Mouse (Mus musculus) CH12.LX (cell line): ENCODE data around the gene Iqch. TPM values are rescaled to one million over a fixed set of nuclear protein-coding genes. Genes with fewer than 3 reads are reported as not detected.

Experiments used
- DNase-seq: peaks from one replicate; pipeline ENCODE4 v3.0.0-alpha.2; 2013; ENCODE audit errors: extremely low read depth
- H3K27ac ChIP-seq: 2 replicates; pipeline ENCODE4 v1.5.1; 2012; ENCODE audit warnings: low read depth, mild to moderate bottlenecking, control low read depth, moderate library complexity; ENCODE audit not compliant: insufficient read depth
- H3K27me3 ChIP-seq: replicated peaks from 2 replicates; pipeline ENCODE3; 2012; ENCODE audit warnings: inconsistent platforms
- H3K36me3 ChIP-seq, 2 experiments: replicated peaks in 1 of 2; 2 replicates each; pipeline versions ENCODE3 to v1.6.1; 2012; ENCODE audit warnings: inconsistent platforms in 1 of 2, low read length in 1 of 2, mild to moderate bottlenecking in 1 of 2, mixed read lengths in 1 of 2, moderate library complexity in 1 of 2; ENCODE audit not compliant: control insufficient read depth in 1 of 2, insufficient read depth in 1 of 2
- H3K4me1 ChIP-seq, 2 experiments: 2 replicates each; pipeline ENCODE4 v1.6.1; 2012; ENCODE audit warnings: inconsistent platforms in 1 of 2, moderate library complexity in 1 of 2; ENCODE audit not compliant: insufficient read depth in 2 of 2, control insufficient read depth in 1 of 2
- H3K4me2 ChIP-seq: 2 replicates; pipeline ENCODE4 v1.6.1; 2012; ENCODE audit warnings: low read depth, mild to moderate bottlenecking, control low read depth; ENCODE audit not compliant: poor library complexity, insufficient read depth, severe bottlenecking
- H3K4me3 ChIP-seq, 3 experiments: fragments of 150-350 bp in 1 of 3; sonication (generic) in 1 of 3; replicated peaks in 1 of 3; 2 replicates each; pipeline versions ENCODE3 to v1.5.1; 2011 to 2012; ENCODE audit warnings: low read depth in 2 of 3, low read length in 2 of 3, mild to moderate bottlenecking in 2 of 3, moderate library complexity in 2 of 3, control low read depth in 1 of 3, improper control_type of control experiment in 1 of 3, inconsistent platforms in 1 of 3, mixed read lengths in 1 of 3; ENCODE audit not compliant: poor library complexity in 1 of 3
- H3K79me2 ChIP-seq: replicated peaks from 2 replicates; pipeline ENCODE4 v1.6.1; 2012; ENCODE audit warnings: mild to moderate bottlenecking, moderate library complexity; ENCODE audit not compliant: control insufficient read depth, poor library complexity, insufficient read depth, severe bottlenecking; ENCODE audit errors: extremely low read depth
- H3K9ac ChIP-seq: 2 replicates; pipeline ENCODE4 v1.6.1; 2012; ENCODE audit warnings: low read depth, mild to moderate bottlenecking, control low read depth, moderate library complexity; ENCODE audit not compliant: insufficient read depth
- H3K9me3 ChIP-seq: replicated peaks from 2 replicates; pipeline ENCODE3; 2012; ENCODE audit warnings: low read length, inconsistent platforms, mixed read lengths
- CHD1 ChIP-seq: IDR thresholded peaks from 2 replicates; pipeline ENCODE4 v1.6.1; 2012; ENCODE audit warnings: low read depth, low read length, improper control_type of control experiment, inconsistent platforms
- CHD2 ChIP-seq: IDR thresholded peaks from 2 replicates; pipeline ENCODE4 v1.6.1; 2011; ENCODE audit warnings: low read length, improper control_type of control experiment
- CTCF ChIP-seq, 2 experiments: IDR thresholded peaks in 1 of 2; conservative IDR thresholded peaks in 1 of 2; 2 replicates each; pipeline ENCODE4 v1.5.1; 2011 to 2012; ENCODE audit warnings: low read depth in 2 of 2, low read length in 2 of 2, improper control_type of control experiment in 1 of 2, inconsistent platforms in 1 of 2, mild to moderate bottlenecking in 1 of 2, moderate library complexity in 1 of 2
- ELF1 ChIP-seq: IDR thresholded peaks from 2 replicates; pipeline ENCODE4 v1.6.1; 2014; ENCODE audit warnings: low read depth, mild to moderate bottlenecking, inconsistent platforms, low read length, improper control_type of control experiment
- ETS1 ChIP-seq: conservative IDR thresholded peaks from 2 replicates; pipeline ENCODE4 v1.6.1; 2012; ENCODE audit warnings: low read depth, mild to moderate bottlenecking, inconsistent platforms, low read length, improper control_type of control experiment, moderate library complexity
- GABPA ChIP-seq: IDR thresholded peaks from 2 replicates; pipeline ENCODE4 v1.6.1; 2012; ENCODE audit warnings: low read depth, low read length, improper control_type of control experiment, inconsistent platforms; ENCODE audit not compliant: insufficient replicate concordance
- JUN ChIP-seq: IDR thresholded peaks from 2 replicates; pipeline ENCODE4 v1.6.1; 2011; ENCODE audit warnings: low read depth, mild to moderate bottlenecking, low read length, improper control_type of control experiment, moderate library complexity; ENCODE audit not compliant: insufficient read depth
- JUND ChIP-seq: conservative IDR thresholded peaks from 2 replicates; pipeline ENCODE4 v1.6.1; 2011; ENCODE audit warnings: low read depth, low read length, improper control_type of control experiment
- KAT2A ChIP-seq: IDR thresholded peaks from 2 replicates; pipeline ENCODE4 v1.6.1; 2012; ENCODE audit warnings: low read length, improper control_type of control experiment, inconsistent platforms; ENCODE audit not compliant: insufficient replicate concordance
- MAFK ChIP-seq: IDR thresholded peaks from 2 replicates; pipeline ENCODE4 v1.6.1; 2011; ENCODE audit warnings: low read length, improper control_type of control experiment; ENCODE audit not compliant: insufficient replicate concordance
- MAX ChIP-seq: IDR thresholded peaks from 2 replicates; pipeline ENCODE4 v1.6.1; 2011; ENCODE audit warnings: low read length, improper control_type of control experiment
- MXI1 ChIP-seq: IDR thresholded peaks from 2 replicates; pipeline ENCODE4 v1.6.1; 2011; ENCODE audit warnings: mild to moderate bottlenecking, low read depth, low read length, improper control_type of control experiment
- MYC ChIP-seq: IDR thresholded peaks from 2 replicates; pipeline ENCODE4 v1.6.1; 2011; ENCODE audit warnings: low read depth, mild to moderate bottlenecking, improper control_type of control experiment, low read length
- NELFE ChIP-seq: IDR thresholded peaks from 2 replicates; pipeline ENCODE4 v1.6.1; 2011; ENCODE audit warnings: low read depth, low read length, improper control_type of control experiment
- PAX5 ChIP-seq: IDR thresholded peaks from 2 replicates; pipeline ENCODE4 v1.6.1; 2012; ENCODE audit warnings: low read length, inconsistent platforms, mixed read lengths
- POLR2A ChIP-seq: IDR thresholded peaks from 2 replicates; pipeline ENCODE4 v1.6.1; 2011; ENCODE audit warnings: low read depth, mild to moderate bottlenecking, improper control_type of control experiment, low read length
- POLR2AphosphoS2 ChIP-seq: IDR thresholded peaks from 2 replicates; pipeline ENCODE4 v1.6.1; 2011; ENCODE audit warnings: low read depth, low read length, improper control_type of control experiment
- RAD21 ChIP-seq: IDR thresholded peaks from 2 replicates; pipeline ENCODE4 v1.6.1; 2011; ENCODE audit warnings: low read depth, mild to moderate bottlenecking, low read length, improper control_type of control experiment, moderate library complexity
- RCOR1 ChIP-seq: conservative IDR thresholded peaks from 2 replicates; pipeline ENCODE4 v1.6.1; 2012; ENCODE audit warnings: low read depth, mild to moderate bottlenecking, inconsistent platforms, low read length, improper control_type of control experiment
- SMC3 ChIP-seq: IDR thresholded peaks from 2 replicates; pipeline ENCODE4 v1.6.1; 2011; ENCODE audit warnings: low read depth, low read length, improper control_type of control experiment
- TBP ChIP-seq: conservative IDR thresholded peaks from 2 replicates; pipeline ENCODE4 v1.6.1; 2011; ENCODE audit warnings: low read depth, low read length, improper control_type of control experiment
- TCF12 ChIP-seq: IDR thresholded peaks from 2 replicates; pipeline ENCODE4 v1.6.1; 2014; ENCODE audit warnings: low read depth, mild to moderate bottlenecking, inconsistent platforms, low read length, improper control_type of control experiment
- USF1 ChIP-seq: IDR thresholded peaks from 2 replicates; pipeline ENCODE4 v1.6.1; 2014; ENCODE audit warnings: low read depth, mild to moderate bottlenecking, inconsistent platforms, low read length, improper control_type of control experiment
- USF2 ChIP-seq: conservative IDR thresholded peaks from 2 replicates; pipeline ENCODE4 v1.6.1; 2011; ENCODE audit warnings: low read depth, low read length, improper control_type of control experiment
- ZC3H11A ChIP-seq: IDR thresholded peaks from 2 replicates; pipeline ENCODE4 v1.6.1; 2012; ENCODE audit warnings: low read depth, mild to moderate bottlenecking, inconsistent platforms, low read length, improper control_type of control experiment
- ZKSCAN1 ChIP-seq: IDR thresholded peaks from 2 replicates; pipeline ENCODE4 v1.6.1; 2012; ENCODE audit warnings: low read depth, inconsistent platforms, low read length, improper control_type of control experiment, borderline replicate concordance
- dilution Hi-C: fragments of 300-500 bp; cut with MboI; formaldehyde crosslinking; loops from 2 replicates; pipeline ENCODE4 v1.14.3; 2020; ENCODE audit warnings: low sequenced_read_pairs; ENCODE audit not compliant: extremely low pct_unique_long_range_greater_than_20kb, extremely low pct_ligation_motif_present
- in situ Hi-C: fragments of 300-500 bp; cut with MboI; formaldehyde crosslinking; loops from 3 replicates; pipeline ENCODE4 v1.14.3; 2019; ENCODE audit warnings: low sequenced_read_pairs, low pct_ligation_motif_present, low pct_unique_long_range_greater_than_20kb, mixed read lengths
- polyA plus RNA-seq: library from polyadenylated mRNA; unstranded; fragments of >175 nt; gene quantifications from 2 replicates; pipeline ENCODE4 v1.2.1, GENCODE M21; 2012; ENCODE audit warnings: low read depth; ENCODE audit not compliant: insufficient read length
- total RNA-seq, 2 experiments: library from RNA; depleted of rRNA; stranded (reverse); fragments of 300-350 nt in 1 of 2; fragments of >200 nt in 1 of 2; gene quantifications; 2 replicates each; pipeline ENCODE4 v1.2.3; 2012 to 2014

Gene Iqch
- total and polyA plus RNA-seq, 3 experiments: 0.04 to 0.21 (median 0.15) TPM

DNA sequence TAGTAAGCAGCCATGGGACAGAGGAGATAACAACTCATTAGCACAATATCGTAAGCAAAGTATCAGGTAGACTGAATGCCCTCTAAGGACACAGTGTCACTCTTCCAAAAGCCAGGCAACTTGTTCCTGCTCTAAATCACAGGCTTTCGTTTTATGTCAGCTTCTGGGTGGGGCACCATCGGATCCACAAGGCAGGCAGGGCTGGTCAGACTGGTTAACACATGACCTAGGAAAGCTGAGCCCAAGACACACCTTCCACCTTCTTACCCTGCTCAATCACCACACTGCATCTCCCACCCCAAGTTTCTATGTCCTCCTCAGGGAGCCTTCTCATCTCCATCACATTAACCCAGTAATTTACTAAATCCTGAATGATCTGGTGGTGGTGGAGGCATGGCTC, 136.7 kb downstream of the Iqch start:
- in situ Hi-C loops: loop anchor here (10.0 kb wide), 1 partner anchor 331 kb away; no protein-coding TSS in a partner anchor

DNA sequence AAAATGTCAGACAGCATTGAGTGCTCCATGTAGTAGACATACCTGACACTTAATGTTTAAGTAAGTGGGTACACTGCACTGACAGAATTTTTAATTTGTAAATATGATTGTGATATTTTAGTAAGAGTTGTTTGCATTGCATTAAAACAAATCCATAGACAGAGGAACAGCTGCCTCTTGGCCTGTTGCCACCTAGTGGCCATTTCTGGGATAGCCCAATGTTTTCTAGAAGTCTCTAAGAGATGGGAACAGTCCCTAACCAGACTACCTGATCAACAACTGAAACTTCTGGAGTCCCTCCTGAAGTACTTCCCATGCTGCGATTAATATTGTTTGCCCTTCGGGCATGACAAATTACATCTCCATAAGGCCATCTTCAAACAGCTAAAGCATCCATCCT, 140.0 kb downstream of the Iqch start:
- Histone ChIP-seq H3K79me2 (no peaks in the 10 kb centered on the region), H3K4me3 (no peak overlapping the region), H3K36me3 (no peaks in the 10 kb centered on the region), H3K9me3 (no peaks in the 10 kb centered on the region), H3K27me3 (no peaks in the 10 kb centered on the region), H3K27ac (no peak overlapping the region), H3K4me2 (no peak overlapping the region), H3K9ac (no peak overlapping the region), H3K4me1 (no peaks in the 10 kb centered on the region)
- DNase-seq: peak; percentile 73
- dilution Hi-C loops (no loop called here), in situ Hi-C loops (loop anchor here (10.0 kb wide), 1 partner anchor 327 kb away; no protein-coding TSS in a partner anchor)
- TF ChIP-seq GABPA (no peak), SMC3 (peak; percentile 87), NELFE (no peak), RAD21 (peak; percentile 76), ZC3H11A (peak; percentile 59; the same call in 1 of the 2 replicates), CHD1 (no peak), CTCF (conservative IDR thresholded peaks at IDR 0.05 in 1 of 2, IDR thresholded peaks at IDR 0.05 in 1 of 2; ENCODE audit: low read depth in 2 of 2, low read length in 2 of 2) (peak; percentile 86 to 93)

More for the DNA sequence above, 136.7 kb downstream of the Iqch start:
- Histone ChIP-seq H3K9me3 (no peaks in the 10 kb centered on the region), H3K4me3 (no peak overlapping the region), H3K36me3 (no peaks in the 10 kb centered on the region), H3K9ac (no peak overlapping the region), H3K4me1 (no peaks in the 10 kb centered on the region), H3K27ac (no peak overlapping the region), H3K79me2 (no peaks in the 10 kb centered on the region), H3K4me2 (no peak overlapping the region)
- DNase-seq: no peak
- dilution Hi-C loops: no loop called here
- TF ChIP-seq ETS1 (no peak), JUN (no peak)
- TF ChIP-seq, all 38 proteins: peak for 0
- no peaks in the 10 kb centered on the region for H3K27me3 ChIP-seq

DNA sequence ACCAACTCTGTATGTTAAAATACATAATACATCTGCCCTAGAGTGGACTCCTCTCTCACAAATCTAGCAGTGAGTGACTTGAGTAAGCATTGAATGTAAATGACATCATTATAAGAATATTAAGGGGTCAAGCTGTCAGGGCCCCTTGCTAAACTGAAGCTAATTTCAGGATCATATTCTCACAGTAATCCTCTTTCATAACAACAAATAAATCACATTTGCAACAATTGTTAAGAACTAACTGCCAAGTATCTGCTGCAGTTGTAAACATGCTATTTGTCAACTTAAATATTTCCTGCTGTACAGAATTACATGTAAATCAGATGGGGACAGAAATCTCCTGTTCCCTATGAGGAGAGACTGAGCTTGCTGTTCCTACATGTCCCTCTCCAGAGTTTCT, 145.9 kb downstream of the Iqch start:
- dilution Hi-C loops: no loop called here

More for the DNA sequence above, 145.9 kb downstream of the Iqch start:
- Histone ChIP-seq H3K4me3 (no peak overlapping the region), H3K27me3 (no peaks in the 10 kb centered on the region), H3K9ac (no peak overlapping the region), H3K9me3 (peaks cover 9% of the 10 kb centered on the region), H3K4me2 (no peak overlapping the region), H3K36me3 (no peaks in the 10 kb centered on the region), H3K4me1 (peaks cover 0 to 8% of the 10 kb centered on the region in 2 experiments; a peak in 2 of 4 replicates), H3K79me2 (no peaks in the 10 kb centered on the region), H3K27ac (no peak overlapping the region)
- no peak for DNase-seq
- in situ Hi-C loops: no loop called here
- TF ChIP-seq USF1 (no peak), MXI1 (no peak), POLR2A (no peak), MYC (no peak), PAX5 (no peak), ELF1 (no peak), ZC3H11A (no peak), USF2 (no peak), ETS1 (no peak), CHD1 (no peak), ZKSCAN1 (no peak), KAT2A (no peak), MAX (no peak), TBP (no peak), RCOR1 (no peak), JUND (no peak), CHD2 (no peak), TCF12 (no peak), MAFK (no peak), POLR2AphosphoS2 (no peak)
